Mouse (Mus musculus): Measurements from ENCODE around the gene Sympk. TPM values are rescaled to one million over a fixed set of nuclear protein-coding genes. Genes with fewer than 3 reads are reported as not detected.

The Sympk gene
- polyA plus RNA-seq, 1 experiment from 2014 or later = 29.6 TPM

GRCm38 (mm10) chr7:19031641-19032040 lies 7.5 kb downstream of the Sympk start:
- WGBS = 83% methylated on average over 4 of the region's 4 CpGs
- Histone ChIP-seq H3K36me3 (peaks cover 46% of the 10 kb centered on the region), H3K27me3 (replicated peaks) (no peaks in the 10 kb centered on the region), H3K4me2 (replicated peaks) (no peak overlapping the region), H3K4me1 (replicated peaks) (no peaks in the 10 kb centered on the region), H3K27ac (no peak overlapping the region), H3K9ac (no peak overlapping the region), H3K9me3 (no peaks in the 10 kb centered on the region), H3K4me3 (replicated peaks) (no peak overlapping the region)
- no peak for ATAC-seq

- no peak for ATAC-seq
- WGBS = 96% methylated on average over 6 of the region's 6 CpGs
- no peak overlapping the region for H3K4me3 ChIP-seq (replicated peaks)
- no peak overlapping the region for H3K27ac ChIP-seq
- no peaks in the 10 kb centered on the region for H3K27me3 ChIP-seq (replicated peaks)
- H3K4me1 ChIP-seq (replicated peaks) = no peaks in the 10 kb centered on the region
- no peak overlapping the region for H3K4me2 ChIP-seq (replicated peaks)
- H3K9me3 ChIP-seq = no peaks in the 10 kb centered on the region
- peaks cover 81% of the 10 kb centered on the region for H3K36me3 ChIP-seq
- no peak overlapping the region for H3K9ac ChIP-seq
Observed at GRCm38 (mm10) chr7:19044616-19045015, 20.4 kb downstream of the Sympk start.

DNA sequence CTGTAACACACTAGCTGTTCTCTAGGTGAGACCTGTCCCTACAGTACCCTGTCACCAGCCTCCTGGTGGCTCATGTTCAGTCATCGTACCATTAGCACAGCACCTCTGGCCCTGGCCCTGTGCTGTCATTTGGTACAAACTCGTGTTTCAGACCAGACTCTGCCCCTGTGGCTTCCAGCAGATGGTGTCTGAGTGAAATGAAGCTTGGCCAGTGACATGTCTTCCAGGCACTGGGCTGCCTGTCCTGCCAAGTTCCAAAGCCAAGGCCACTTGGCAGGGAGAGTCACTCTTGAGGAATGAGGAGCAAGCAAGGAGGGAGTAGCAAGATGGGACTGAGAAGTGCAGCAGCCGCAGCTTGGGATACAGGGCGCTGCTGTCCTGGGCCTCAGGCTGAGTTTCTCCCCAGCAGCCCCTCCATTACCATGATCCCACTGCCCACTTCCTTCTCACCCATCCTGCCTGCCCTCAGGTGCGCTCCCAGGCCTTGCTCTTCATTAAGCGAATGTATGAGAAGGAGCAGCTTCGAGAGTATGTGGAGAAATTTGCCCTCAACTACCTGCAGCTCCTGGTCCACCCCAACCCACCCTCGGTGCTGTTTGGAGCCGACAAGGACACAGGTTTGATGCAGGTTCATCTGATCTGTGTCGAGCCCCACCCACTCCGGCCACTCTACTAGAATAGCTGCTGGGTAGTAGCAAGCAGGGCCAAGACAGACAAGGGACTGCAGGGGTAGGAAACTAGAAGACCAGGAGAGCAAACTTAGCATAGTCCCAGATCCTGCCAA lies 22.3 kb downstream of the Sympk start:
- WGBS = 92% methylated on average over 11 of the region's 11 CpGs
- no peak overlapping the region for H3K9ac ChIP-seq
- H3K4me2 ChIP-seq (replicated peaks) = no peak overlapping the region
- no peak overlapping the region for H3K27ac ChIP-seq
- ATAC-seq = no peak
- no peak overlapping the region for H3K4me3 ChIP-seq (replicated peaks)
- H3K4me1 ChIP-seq (replicated peaks) = no peaks in the 10 kb centered on the region
- no peaks in the 10 kb centered on the region for H3K9me3 ChIP-seq
- no peaks in the 10 kb centered on the region for H3K27me3 ChIP-seq (replicated peaks)
- peaks cover 78% of the 10 kb centered on the region for H3K36me3 ChIP-seq

DNA sequence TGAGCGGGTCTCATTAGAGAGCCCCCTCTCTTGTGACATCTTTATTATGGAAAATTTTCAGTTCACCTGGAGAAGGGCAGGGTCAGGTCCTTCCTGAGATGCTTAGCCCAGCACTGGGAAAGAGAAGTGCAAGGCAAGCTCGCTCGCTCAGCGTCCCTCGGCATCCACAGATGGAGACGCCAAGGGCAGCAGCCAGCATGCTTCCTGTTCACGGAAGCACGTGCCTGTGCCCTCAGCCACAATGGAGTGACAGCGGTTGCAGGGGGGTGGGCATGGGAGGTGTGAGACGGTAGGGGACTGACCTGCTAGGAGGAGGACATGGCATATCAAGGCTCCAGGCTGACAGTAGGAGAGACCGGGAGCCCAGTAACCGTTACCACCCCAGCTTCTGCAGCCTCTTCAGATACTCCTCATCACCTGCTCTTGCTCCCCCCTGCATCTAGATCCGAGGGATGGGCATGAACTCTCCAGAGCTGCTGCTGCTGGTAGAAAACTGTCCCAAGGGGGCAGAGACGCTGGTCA lies 23.9 kb downstream of the Sympk start:
- Histone ChIP-seq H3K27me3 (replicated peaks) (no peaks in the 10 kb centered on the region), H3K9ac (no peak overlapping the region), H3K36me3 (peaks cover 66% of the 10 kb centered on the region), H3K27ac (no peak overlapping the region), H3K4me1 (replicated peaks) (no peaks in the 10 kb centered on the region), H3K4me2 (replicated peaks) (no peak overlapping the region), H3K9me3 (no peaks in the 10 kb centered on the region), H3K4me3 (replicated peaks) (no peak overlapping the region)
- ATAC-seq = no peak
- WGBS = 82% methylated on average over 14 of the region's 14 CpGs

DNA sequence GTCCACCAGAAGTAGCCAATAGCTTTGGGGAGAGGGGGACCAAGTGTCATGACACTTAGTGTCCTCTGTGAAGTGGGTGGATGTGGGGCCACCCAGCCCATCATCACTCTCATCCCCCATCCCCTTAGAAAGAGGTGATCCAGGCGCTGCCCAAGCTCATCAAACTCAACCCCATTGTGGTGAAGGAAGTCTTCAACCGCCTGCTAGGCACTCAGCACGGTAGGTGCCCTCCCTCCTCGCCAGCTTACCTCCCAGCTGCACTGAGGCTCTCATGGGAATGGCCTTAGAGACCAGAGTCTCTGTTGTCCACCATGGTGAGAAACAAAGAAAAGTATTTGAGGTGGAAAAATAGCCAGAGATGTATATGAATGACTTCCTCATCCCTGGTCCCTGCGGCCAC lies 25.1 kb downstream of the Sympk start:
- H3K4me1 ChIP-seq (replicated peaks) = peaks cover 6% of the 10 kb centered on the region; the same call in 1 of the 2 replicates
- no peak overlapping the region for H3K4me2 ChIP-seq (replicated peaks)
- no peak for ATAC-seq
- H3K4me3 ChIP-seq (replicated peaks) = no peak overlapping the region
- H3K9ac ChIP-seq = no peak overlapping the region
- 85% methylated on average over 5 of the region's 5 CpGs for WGBS
- H3K27ac ChIP-seq = no peak overlapping the region
- H3K9me3 ChIP-seq = no peaks in the 10 kb centered on the region
- no peaks in the 10 kb centered on the region for H3K27me3 ChIP-seq (replicated peaks)
- peaks cover 58% of the 10 kb centered on the region for H3K36me3 ChIP-seq

- no peak for ATAC-seq
- Histone ChIP-seq H3K4me2 (replicated peaks) (no peak overlapping the region), H3K9me3 (no peaks in the 10 kb centered on the region), H3K27me3 (replicated peaks) (no peaks in the 10 kb centered on the region), H3K4me1 (replicated peaks) (peaks cover 9% of the 10 kb centered on the region; the same call in 1 of the 2 replicates), H3K9ac (no peak overlapping the region), H3K27ac (no peak overlapping the region), H3K36me3 (peaks cover 51% of the 10 kb centered on the region), H3K4me3 (replicated peaks) (no peak overlapping the region)
- WGBS = 84% methylated on average over 8 of the region's 8 CpGs
Observed at GRCm38 (mm10) chr7:19050172-19050571, 26.0 kb downstream of the Sympk start.

GRCm38 (mm10) chr7:19051161-19051560 lies 27.0 kb downstream of the Sympk start:
- Histone ChIP-seq H3K27me3 (replicated peaks) (no peaks in the 10 kb centered on the region), H3K4me2 (replicated peaks) (no peak overlapping the region), H3K9me3 (no peaks in the 10 kb centered on the region), H3K36me3 (peaks cover 41% of the 10 kb centered on the region), H3K4me1 (replicated peaks) (peaks cover 9% of the 10 kb centered on the region; the same call in 1 of the 2 replicates), H3K27ac (no peak overlapping the region), H3K4me3 (replicated peaks) (no peak overlapping the region), H3K9ac (no peak overlapping the region)
- 61% methylated on average over 4 of the region's 4 CpGs for WGBS
- no peak for ATAC-seq

- Histone ChIP-seq H3K27ac (no peak overlapping the region), H3K4me2 (replicated peaks) (no peak overlapping the region), H3K4me3 (replicated peaks) (no peak overlapping the region), H3K4me1 (replicated peaks) (peaks cover 9% of the 10 kb centered on the region; the same call in 1 of the 2 replicates), H3K27me3 (replicated peaks) (no peaks in the 10 kb centered on the region), H3K9ac (no peak overlapping the region), H3K9me3 (no peaks in the 10 kb centered on the region), H3K36me3 (peaks cover 29% of the 10 kb centered on the region)
- no peak for ATAC-seq
- WGBS = 85% methylated on average over 15 of the region's 15 CpGs
Observed at GRCm38 (mm10) chr7:19052345-19053135, 28.4 kb downstream of the Sympk start.

DNA sequence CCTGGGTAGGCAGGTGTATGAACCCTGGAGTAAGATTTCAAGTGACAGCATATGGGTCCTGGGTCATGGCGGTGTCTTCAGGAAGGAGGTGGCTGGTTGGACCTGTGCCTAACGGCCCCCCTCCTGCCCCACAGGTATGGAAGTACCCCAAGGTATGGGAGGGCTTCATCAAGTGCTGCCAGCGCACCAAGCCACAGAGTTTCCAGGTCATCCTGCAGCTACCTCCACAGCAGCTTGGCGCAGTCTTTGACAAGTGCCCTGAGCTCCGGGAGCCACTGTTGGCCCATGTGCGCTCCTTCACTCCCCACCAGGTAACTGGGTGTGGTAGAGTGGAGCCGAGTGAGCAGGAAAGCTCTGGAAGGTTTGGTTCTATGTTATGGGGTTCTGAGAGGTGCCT lies 29.0 kb downstream of the Sympk start:
- H3K27me3 ChIP-seq (replicated peaks) = no peaks in the 10 kb centered on the region
- H3K4me2 ChIP-seq (replicated peaks) = no peak overlapping the region
- no peak overlapping the region for H3K4me3 ChIP-seq (replicated peaks)
- 90% methylated on average over 7 of the region's 7 CpGs for WGBS
- H3K27ac ChIP-seq = no peak overlapping the region
- H3K36me3 ChIP-seq = peaks cover 23% of the 10 kb centered on the region
- H3K9ac ChIP-seq = no peak overlapping the region
- ATAC-seq = no peak
- H3K4me1 ChIP-seq (replicated peaks) = peaks cover 9% of the 10 kb centered on the region; the same call in 1 of the 2 replicates
- H3K9me3 ChIP-seq = no peaks in the 10 kb centered on the region

GRCm38 (mm10) chr7:19054047-19054776 lies 30.0 kb downstream of the Sympk start, which contains the start of gene Rsph6a:
TSS of gene Rsph6a (plus strand) at chr7:19054690.
- no peaks in the 10 kb centered on the region for H3K27me3 ChIP-seq (replicated peaks)
- no peak within 1 kb of the TSS for H3K27ac ChIP-seq
- no peak within 1 kb of the TSS for H3K4me3 ChIP-seq (replicated peaks)
- H3K9ac ChIP-seq = no peak within 1 kb of the TSS
- WGBS = 36% methylated on average over 33 of the region's 33 CpGs
- peak; percentile 38; the same call in 1 of the 2 replicates for ATAC-seq
- H3K4me1 ChIP-seq (replicated peaks) = peaks cover 9% of the 10 kb centered on the region; the same call in 1 of the 2 replicates
- 0 out of 2 replicates have a peak within 1 kb of the TSS, but pooled peaks have one; percentile 19 for H3K4me2 ChIP-seq (replicated peaks)
- H3K36me3 ChIP-seq = peaks cover 18% of the 10 kb centered on the region
- H3K9me3 ChIP-seq = no peaks in the 10 kb centered on the region

GRCm38 (mm10) chr7:19054777-19055076 lies 30.6 kb downstream of the Sympk start:
- ATAC-seq = 0 out of 2 replicates have a peak, but pooled peaks have one; percentile 14
- peaks cover 15% of the 10 kb centered on the region for H3K36me3 ChIP-seq
- H3K4me2 ChIP-seq (replicated peaks) = no peak overlapping the region
- H3K27me3 ChIP-seq (replicated peaks) = no peaks in the 10 kb centered on the region
- H3K27ac ChIP-seq = no peak overlapping the region
- H3K9ac ChIP-seq = no peak overlapping the region
- no peaks in the 10 kb centered on the region for H3K9me3 ChIP-seq
- WGBS = 77% methylated on average over 9 of the region's 9 CpGs
- peaks cover 9% of the 10 kb centered on the region; the same call in 1 of the 2 replicates for H3K4me1 ChIP-seq (replicated peaks)
- no peak overlapping the region for H3K4me3 ChIP-seq (replicated peaks)

DNA sequence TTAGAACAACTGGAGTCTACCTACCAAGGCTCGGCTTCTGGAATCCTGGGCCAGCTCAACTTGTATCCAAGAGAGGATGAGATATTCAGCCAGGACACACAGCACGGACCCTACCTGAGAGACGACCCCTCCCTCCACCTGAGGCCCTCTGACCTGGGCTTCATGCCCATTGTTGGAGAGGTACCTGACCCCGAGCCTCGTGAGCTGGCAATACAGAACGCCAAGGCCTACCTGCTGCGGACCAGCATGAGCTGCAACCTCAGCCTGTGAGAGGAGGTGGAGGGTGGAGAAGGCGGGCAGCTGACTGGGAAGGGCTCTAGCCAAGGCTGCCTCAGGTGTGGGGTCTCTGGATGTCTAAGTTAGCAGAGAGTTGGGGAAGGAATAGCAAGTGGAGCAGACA lies 30.9 kb downstream of the Sympk start:
- WGBS = 88% methylated on average over 8 of the region's 8 CpGs

More for the DNA sequence above, 30.9 kb downstream of the Sympk start:
- Histone ChIP-seq H3K9me3 (no peaks in the 10 kb centered on the region), H3K36me3 (peaks cover 11% of the 10 kb centered on the region), H3K27ac (no peak overlapping the region), H3K4me1 (replicated peaks) (peaks cover 9% of the 10 kb centered on the region; the same call in 1 of the 2 replicates), H3K4me2 (replicated peaks) (no peak overlapping the region), H3K4me3 (replicated peaks) (no peak overlapping the region), H3K9ac (no peak overlapping the region), H3K27me3 (replicated peaks) (no peaks in the 10 kb centered on the region)
- no peak for ATAC-seq

Measured in intestine, embryonic 15.5 days (tissue).